Mouse (Mus musculus) thymus, postnatal 0 days (tissue): ENCODE data around the gene Hoxa6. TPM values are rescaled to one million over a fixed set of nuclear protein-coding genes. Genes with fewer than 3 reads are reported as not detected.

Experiments
- DNase-seq: peaks from one replicate; pipeline ENCODE4 v3.0.0-alpha.2; 2015; ENCODE audit warnings: low spot score
- polyA plus RNA-seq: library from polyadenylated mRNA; unstranded; fragments of >200 nt; fragmentation: Nextera tagmentation; extraction: Ambion mirVana; gene quantifications from 2 replicates; pipeline ENCODE4 v1.2.1, GENCODE M21; 2015

Hoxa6 gene
- polyA plus RNA-seq, 1 experiment from 2014 or later = not detected

- DNase-seq = no peak
Measured at GRCm38 (mm10) chr6:52165441-52166370, 42.8 kb downstream of the Hoxa6 start.

GRCm38 (mm10) chr6:52164626-52165440, 43.7 kb downstream of the Hoxa6 start, which contains the start of gene Hoxa2:
TSS of gene Hoxa2 (minus strand) at chr6:52164831.
- DNase-seq = no peak

- no peak for DNase-seq
Measured at GRCm38 (mm10) chr6:52164051-52164625, 44.4 kb downstream of the Hoxa6 start.

GRCm38 (mm10) chr6:52163366-52164031, 45.0 kb downstream of the Hoxa6 start:
- DNase-seq = no peak

GRCm38 (mm10) chr6:52162611-52163365, 45.7 kb downstream of the Hoxa6 start:
- no peak for DNase-seq

GRCm38 (mm10) chr6:52162093-52162380, 46.5 kb downstream of the Hoxa6 start:
- DNase-seq = no peak

- DNase-seq = no peak
Measured at GRCm38 (mm10) chr6:52161336-52162092, 47.0 kb downstream of the Hoxa6 start.

GRCm38 (mm10) chr6:52160511-52161335, 47.8 kb downstream of the Hoxa6 start:
- no peak for DNase-seq

- no peak for DNase-seq
Measured at GRCm38 (mm10) chr6:52159979-52160378, 48.5 kb downstream of the Hoxa6 start.

GRCm38 (mm10) chr6:52159164-52159761, 49.3 kb downstream of the Hoxa6 start:
- no peak for DNase-seq

GRCm38 (mm10) chr6:52158276-52159051, 50.1 kb downstream of the Hoxa6 start, which contains the start of gene Hoxa1:
TSS of gene Hoxa1 (minus strand) at chr6:52158317.
- peak; percentile 53 for DNase-seq

GRCm38 (mm10) chr6:52157466-52158275, 50.9 kb downstream of the Hoxa6 start:
- DNase-seq = no peak

GRCm38 (mm10) chr6:52156551-52157200, 51.8 kb downstream of the Hoxa6 start:
- no peak for DNase-seq
